Mouse (Mus musculus): ENCODE results near the gene Cish. TPM values are rescaled to one million over a fixed set of nuclear protein-coding genes. Genes with fewer than 3 reads are reported as not detected.
A peak's percentile ranks its signal among the peaks of the same experiment; 100 is the strongest.

The Cish gene
- polyA plus RNA-seq, 1 experiment from 2014 or later = 119 TPM

DNA sequence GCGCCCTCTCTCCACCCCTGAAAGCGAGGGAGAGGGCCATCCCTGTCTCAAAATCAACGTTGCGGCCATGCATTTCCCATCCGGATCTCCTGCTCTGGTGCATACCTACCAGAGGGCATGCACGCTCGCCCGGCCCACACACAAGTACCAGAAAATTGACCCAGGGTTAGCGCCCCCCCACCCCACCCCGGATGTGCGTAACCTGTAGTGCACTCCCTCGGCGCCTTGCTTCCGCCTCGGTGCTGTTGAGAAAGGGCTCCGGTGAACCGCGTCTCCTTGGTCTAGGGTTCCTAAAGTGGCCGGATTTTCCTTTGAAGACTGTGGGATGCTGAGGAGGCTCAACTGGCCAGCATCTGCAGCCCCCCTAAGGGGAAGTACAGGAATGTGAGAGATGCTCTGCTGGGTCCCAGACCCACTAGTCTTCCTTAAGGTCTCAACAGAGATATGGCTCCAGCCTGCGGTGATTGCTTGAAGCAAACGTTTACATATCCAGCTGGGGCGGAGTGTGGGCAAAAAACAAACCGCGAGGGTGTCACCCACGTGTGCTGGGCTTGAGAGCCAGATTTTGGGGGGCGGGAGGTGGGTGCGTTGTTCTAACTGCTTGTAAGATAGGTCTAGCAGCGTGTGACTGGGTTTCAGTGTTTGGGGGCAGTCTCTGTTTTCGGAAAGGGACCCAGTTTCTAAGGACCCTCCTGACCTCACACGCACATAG is 42.5 kb downstream of the Cish start, which contains the start of gene Hemk1:
Gene Hemk1, minus strand, starts transcription at position 179 of the 712 bp plus-strand sequence.
- ATAC-seq = peak; percentile 10
- H3K27me3 ChIP-seq = no peaks in the 10 kb centered on the region
- CTCF ChIA-PET = interaction anchor here (1.3 to 5.7 kb wide), 3 partner anchors 19 to 44 kb away, joined by 4 to 99 read pairs (median 6); partner anchors contain the start of genes Cish and Mapkapk3
- DNase-seq (ENCODE audit: low read depth, low spot score) = no peak
- TF ChIP-seq CTCF (IDR thresholded peaks at IDR 0.05) = no peak
- in situ Hi-C loops (cut with MboI; ENCODE audit: low pct_unique_long_range_greater_than_20kb) = loop anchor here (5.0 kb wide), 2 partner anchors 41 to 446 kb away; partner anchors contain the start of genes Cish and Manf
- POLR2A ChIA-PET = interaction anchor here (1.3 to 6.9 kb wide), 2 partner anchors 36 to 42 kb away, joined by 7 to 56 read pairs; partner anchors contain the start of gene Cish

DNA sequence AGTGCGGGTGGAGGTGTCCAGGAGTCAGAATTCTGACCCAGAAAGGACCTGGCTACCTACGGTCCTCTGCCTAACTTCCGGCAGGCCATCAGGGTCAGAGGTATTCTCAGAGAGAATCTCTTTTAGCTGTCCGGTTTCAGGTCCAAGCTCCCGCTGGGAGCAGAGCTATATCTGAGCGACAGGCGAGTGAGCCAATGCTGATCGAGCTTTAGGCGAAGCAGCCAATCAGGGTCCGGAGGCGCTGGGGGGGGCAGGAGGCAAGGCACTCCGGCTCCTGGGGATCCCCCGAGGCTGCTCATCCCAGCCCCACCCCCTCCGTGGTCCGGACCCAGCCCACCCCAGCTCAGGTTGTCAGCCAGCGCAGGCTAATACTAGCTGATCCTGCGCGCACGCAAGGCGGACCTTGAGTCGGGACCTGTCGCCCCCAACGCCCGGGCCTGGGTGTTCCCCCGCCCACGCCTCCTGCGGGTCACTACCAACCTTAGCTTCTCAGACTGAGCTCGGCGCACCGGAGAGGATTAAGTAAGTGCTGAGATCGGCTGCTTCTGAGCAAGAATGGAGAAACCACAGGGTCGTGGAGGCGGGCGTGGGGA is 44.5 kb downstream of the Cish start, which contains the start of gene 6430571L13Rik:
Gene 6430571L13Rik, plus strand, starts transcription at position 336 of the 593 bp plus-strand sequence.
- no peaks in the 10 kb centered on the region for H3K27me3 ChIP-seq
- ChIA-PET POLR2A (interaction anchor here (1.3 kb wide), 2 partner anchors 43 to 45 kb away, joined by 3 to 5 read pairs; partner anchors contain the start of gene Cish), CTCF (interaction anchor here (0.8 to 2.2 kb wide), 5 partner anchors 13 to 57 kb away, joined by 3 to 5 read pairs (median 4); partner anchors contain the start of gene Cish)
- peak; percentile 95 for ATAC-seq
- no peak for DNase-seq (ENCODE audit: low read depth, low spot score)
- TF ChIP-seq CTCF (IDR thresholded peaks at IDR 0.05) = no peak
- in situ Hi-C loops (cut with MboI; ENCODE audit: low pct_unique_long_range_greater_than_20kb) = loop anchor here (10.0 kb wide), 1 partner anchor 176 kb away; no protein-coding TSS in a partner anchor

DNA sequence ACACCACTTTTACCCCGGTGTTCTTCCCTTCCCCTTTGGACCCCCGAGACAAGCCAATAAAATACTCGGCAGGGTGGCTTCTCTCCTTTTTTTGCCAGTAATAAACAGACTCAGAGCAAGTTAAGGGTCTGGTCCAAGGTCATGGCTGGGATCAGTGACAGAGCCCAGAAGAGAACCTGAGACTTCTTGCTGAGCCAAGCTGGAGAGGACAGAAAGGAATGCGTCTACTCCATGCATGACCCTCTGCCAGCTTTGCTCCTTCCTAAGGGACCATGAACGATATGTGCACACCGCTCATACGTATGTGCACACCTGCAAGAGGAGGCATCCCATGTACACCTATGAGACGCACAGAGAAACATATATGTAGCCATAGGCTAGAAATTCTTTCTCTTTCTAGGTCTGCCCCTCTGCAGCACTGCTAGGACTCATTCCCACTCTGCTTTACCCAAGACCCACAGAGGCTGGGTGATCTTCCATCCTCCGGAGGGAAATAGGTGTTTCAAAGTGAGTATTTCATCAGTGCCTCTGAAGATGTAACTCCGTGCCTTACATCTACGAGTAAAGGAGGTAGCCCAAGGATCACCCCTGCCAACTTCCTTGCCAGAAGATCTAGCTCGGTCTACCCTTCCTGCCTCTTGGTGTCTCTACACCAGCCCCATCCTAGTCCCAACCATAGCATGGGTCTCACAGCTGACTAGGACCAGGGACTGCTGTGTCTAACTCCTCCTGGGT is 45.3 kb downstream of the Cish start:
- ATAC-seq (no peak), DNase-seq (ENCODE audit: low read depth, low spot score) (no peak)
- CTCF ChIA-PET = interaction anchor here (0.8 to 2.2 kb wide), 4 partner anchors 13 to 57 kb away, joined by 3 to 5 read pairs (median 4); partner anchors contain the start of gene Cish
- in situ Hi-C loops (cut with MboI; ENCODE audit: low pct_unique_long_range_greater_than_20kb) = loop anchor here (10.0 kb wide), 1 partner anchor 176 kb away; no protein-coding TSS in a partner anchor
- no peaks in the 10 kb centered on the region for H3K27me3 ChIP-seq
- POLR2A ChIA-PET = interaction anchor here (1.3 kb wide), 2 partner anchors 44 to 46 kb away, joined by 3 to 5 read pairs; partner anchors contain the start of gene Cish
- no peak for TF ChIP-seq CTCF (IDR thresholded peaks at IDR 0.05)

DNA sequence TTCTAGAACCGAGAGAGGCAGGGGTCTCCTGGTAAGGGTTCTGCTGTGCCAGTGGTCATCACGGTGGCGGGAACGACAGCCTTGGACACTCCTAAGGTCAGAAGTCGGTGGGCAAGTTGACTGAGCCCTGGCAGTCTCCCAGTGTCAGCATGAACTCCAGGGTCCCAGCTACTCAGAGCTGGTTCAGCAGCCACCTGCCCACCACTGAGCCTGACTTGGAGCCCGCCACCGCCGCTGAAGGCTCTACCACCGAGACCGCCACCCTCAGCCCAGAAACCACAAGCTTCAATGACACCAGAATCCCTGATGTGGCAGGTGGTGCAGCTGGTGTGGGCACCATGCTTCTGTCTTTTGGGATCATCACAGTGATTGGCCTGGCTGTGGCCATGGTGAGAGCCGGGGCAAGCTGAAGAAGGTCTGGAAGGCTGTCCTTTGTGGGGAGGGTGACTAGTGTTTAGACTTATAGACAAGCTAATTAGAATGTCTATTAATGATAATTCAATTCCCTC is 46.4 kb downstream of the Cish start:
- no peaks in the 10 kb centered on the region for H3K27me3 ChIP-seq
- TF ChIP-seq CTCF (IDR thresholded peaks at IDR 0.05) = no peak
- ATAC-seq (no peak), DNase-seq (ENCODE audit: low read depth, low spot score) (no peak)
- in situ Hi-C loops (cut with MboI; ENCODE audit: low pct_unique_long_range_greater_than_20kb) = loop anchor here (10.0 kb wide), 1 partner anchor 177 kb away; no protein-coding TSS in a partner anchor
- CTCF ChIA-PET = interaction anchor here (1.0 to 2.2 kb wide), 2 partner anchors 12 to 16 kb away, joined by 3 to 4 read pairs; no protein-coding TSS in a partner anchor
- POLR2A ChIA-PET = no interaction called here

DNA sequence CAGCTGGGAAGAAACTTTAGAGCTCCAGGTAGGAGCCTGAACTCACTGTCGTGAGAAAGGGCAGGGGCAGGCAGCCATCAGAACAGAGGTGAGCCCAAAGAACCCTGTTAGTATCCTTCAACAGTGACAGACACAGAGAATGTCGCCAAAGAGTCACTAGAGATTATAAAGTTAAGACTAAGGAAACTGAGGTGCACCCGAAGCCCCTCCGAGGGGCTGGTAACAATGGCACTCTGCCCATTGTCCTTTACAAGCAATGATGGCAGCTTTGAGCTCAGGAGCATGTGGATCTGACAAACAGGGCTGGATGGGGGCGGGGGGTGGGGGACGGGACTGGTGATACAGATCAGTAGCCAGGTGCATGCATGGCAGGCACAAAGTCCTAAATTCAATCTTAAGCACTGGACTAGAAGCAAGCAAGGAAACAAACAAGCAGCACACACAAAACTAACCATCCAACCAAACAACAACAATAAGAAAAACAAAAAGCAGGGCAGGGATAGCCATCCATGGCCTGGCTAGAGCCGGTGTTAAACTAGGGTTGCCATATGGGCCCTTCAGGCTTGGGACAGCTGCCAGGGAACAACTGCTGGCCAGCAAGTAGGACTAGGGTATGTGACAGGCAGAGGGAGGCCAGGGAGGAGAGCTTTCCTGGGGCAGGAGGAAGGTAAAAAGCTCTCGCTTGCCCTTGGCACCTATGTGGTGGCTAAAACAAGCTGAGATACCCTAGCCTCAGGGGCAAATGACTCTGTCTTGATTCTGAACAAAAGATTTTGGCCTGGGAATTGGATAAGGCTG is 47.5 kb downstream of the Cish start:
- ChIA-PET POLR2A (no interaction called here), CTCF (interaction anchor here (1.7 kb wide), 1 partner anchor 14 kb away, joined by 4 read pairs; no protein-coding TSS in a partner anchor)
- ATAC-seq (no peak), DNase-seq (ENCODE audit: low read depth, low spot score) (no peak)
- H3K27me3 ChIP-seq = no peaks in the 10 kb centered on the region
- in situ Hi-C loops (cut with MboI; ENCODE audit: low pct_unique_long_range_greater_than_20kb) = loop anchor here (10.0 kb wide), 1 partner anchor 179 kb away; no protein-coding TSS in a partner anchor
- no peak for TF ChIP-seq CTCF (IDR thresholded peaks at IDR 0.05)

DNA sequence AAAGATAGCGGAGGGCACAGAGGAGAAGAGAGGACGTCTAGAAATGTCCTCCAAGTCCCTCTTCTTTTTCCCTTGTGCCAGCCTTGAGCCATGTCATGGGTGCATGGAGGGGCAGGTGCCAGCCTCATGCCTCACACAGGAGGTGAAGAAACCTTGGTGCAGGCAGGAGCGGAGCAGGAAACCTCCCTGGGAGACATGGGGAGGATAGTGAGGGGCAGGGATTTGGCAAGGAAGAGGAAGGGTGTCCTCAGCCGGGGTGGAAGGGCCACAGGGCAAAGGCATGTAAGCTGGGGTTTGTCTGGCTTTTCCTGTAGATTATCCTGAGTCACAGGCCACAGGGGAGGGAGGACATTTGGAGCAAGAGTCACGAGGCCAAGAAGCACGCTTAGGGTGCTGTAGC is 48.2 kb downstream of the Cish start:
- CTCF ChIA-PET = interaction anchor here (1.7 kb wide), 1 partner anchor 13 kb away, joined by 4 read pairs; no protein-coding TSS in a partner anchor
- DNase-seq (ENCODE audit: low read depth, low spot score) (no peak), ATAC-seq (no peak)
- POLR2A ChIA-PET = no interaction called here
- H3K27me3 ChIP-seq = no peaks in the 10 kb centered on the region
- no peak for TF ChIP-seq CTCF (IDR thresholded peaks at IDR 0.05)
- in situ Hi-C loops (cut with MboI; ENCODE audit: low pct_unique_long_range_greater_than_20kb) = loop anchor here (10.0 kb wide), 1 partner anchor 179 kb away; no protein-coding TSS in a partner anchor

DNA sequence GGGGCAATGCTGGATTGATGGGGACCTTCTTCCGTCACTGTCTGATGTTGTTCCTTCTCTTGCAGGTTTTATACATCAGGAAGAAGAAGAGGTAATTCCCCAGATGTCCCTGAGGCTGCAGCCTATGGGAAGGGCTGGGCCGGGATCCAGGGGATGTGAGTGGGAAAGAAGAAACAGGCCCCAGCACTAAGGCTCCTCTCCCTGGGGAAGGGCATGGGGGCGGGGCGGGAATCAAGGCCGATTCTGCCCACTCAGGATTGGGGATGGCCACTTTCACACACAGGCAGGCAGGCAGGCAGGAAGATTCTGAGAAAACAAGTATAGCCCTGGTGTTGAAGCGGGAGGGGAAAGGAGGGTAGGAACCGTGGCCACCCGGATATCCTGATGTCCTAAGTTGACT is 50.3 kb downstream of the Cish start:
- TF ChIP-seq CTCF (IDR thresholded peaks at IDR 0.05) = no peak
- no peaks in the 10 kb centered on the region for H3K27me3 ChIP-seq
- DNase-seq (ENCODE audit: low read depth, low spot score) (no peak), ATAC-seq (no peak)
- CTCF ChIA-PET = interaction anchor here (1.7 kb wide), 1 partner anchor 8 kb away, joined by 3 read pairs; no protein-coding TSS in a partner anchor
- in situ Hi-C loops (cut with MboI; ENCODE audit: low pct_unique_long_range_greater_than_20kb) = loop anchor here (10.0 kb wide), 1 partner anchor 181 kb away; no protein-coding TSS in a partner anchor
- POLR2A ChIA-PET = no interaction called here

DNA sequence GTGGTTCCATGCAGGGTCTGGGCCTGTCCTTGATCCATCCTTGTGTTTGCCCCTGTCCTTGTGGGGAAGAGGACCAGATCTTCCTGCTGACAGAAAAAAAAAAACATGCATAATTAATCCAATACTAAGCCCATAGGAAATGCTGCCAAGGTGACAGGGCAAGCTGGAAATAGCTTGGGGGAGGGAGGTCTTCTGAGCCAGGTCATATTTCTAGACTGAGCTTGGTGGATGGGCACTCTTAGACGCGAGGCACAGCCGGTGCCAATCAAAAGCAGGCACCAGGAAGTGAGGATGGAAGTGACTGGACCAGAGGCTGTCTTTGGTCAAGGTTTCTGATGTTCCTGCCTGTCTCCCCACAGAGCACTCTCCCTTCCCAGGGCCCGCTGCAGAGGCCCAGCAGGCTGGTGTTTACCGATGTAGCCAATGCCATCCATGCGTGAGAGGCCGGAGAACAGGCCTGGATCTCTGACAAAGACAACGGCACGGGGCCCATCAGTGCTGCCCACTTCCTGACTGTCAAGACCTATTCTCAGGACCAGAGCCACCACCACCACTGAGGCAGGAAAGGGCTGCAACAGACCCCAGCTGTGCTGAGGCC is 51.9 kb downstream of the Cish start:
- DNase-seq (ENCODE audit: low read depth, low spot score) (no peak), ATAC-seq (no peak)
- CTCF ChIA-PET = no interaction called here
- TF ChIP-seq CTCF (IDR thresholded peaks at IDR 0.05) = no peak
- no peaks in the 10 kb centered on the region for H3K27me3 ChIP-seq
- in situ Hi-C loops (cut with MboI; ENCODE audit: low pct_unique_long_range_greater_than_20kb) = loop anchor here (10.0 kb wide), 1 partner anchor 183 kb away; no protein-coding TSS in a partner anchor
- POLR2A ChIA-PET = no interaction called here

All from Patski (cell line).